Mouse (Mus musculus): ENCODE measurements around the gene Galnt10.

GRCm38 (mm10) chr11:57671120-57671697 lies 26.0 kb downstream of the Galnt10 start:
- TF ChIP-seq CTCF (IDR thresholded peaks at IDR 0.05; ENCODE audit: extremely low read depth, insufficient read length, insufficient replicate concordance, low read depth, low read length), result no peak
- TF ChIP-seq POLR2A (IDR thresholded peaks at IDR 0.05; ENCODE audit: low read depth, low read length), result no peak
